Mouse (Mus musculus) T-helper 2 cell (primary cell): ENCODE data around the gene Fastk.

Source experiments
- in situ Hi-C: fragments of 300-600 bp; cut with MboI, MseI; formaldehyde crosslinking; loops from one replicate; pipeline ENCODE4 v1.15.1; 2025; ENCODE audit warnings: high pct_unique_total_duplicates

Fastk gene

DNA sequence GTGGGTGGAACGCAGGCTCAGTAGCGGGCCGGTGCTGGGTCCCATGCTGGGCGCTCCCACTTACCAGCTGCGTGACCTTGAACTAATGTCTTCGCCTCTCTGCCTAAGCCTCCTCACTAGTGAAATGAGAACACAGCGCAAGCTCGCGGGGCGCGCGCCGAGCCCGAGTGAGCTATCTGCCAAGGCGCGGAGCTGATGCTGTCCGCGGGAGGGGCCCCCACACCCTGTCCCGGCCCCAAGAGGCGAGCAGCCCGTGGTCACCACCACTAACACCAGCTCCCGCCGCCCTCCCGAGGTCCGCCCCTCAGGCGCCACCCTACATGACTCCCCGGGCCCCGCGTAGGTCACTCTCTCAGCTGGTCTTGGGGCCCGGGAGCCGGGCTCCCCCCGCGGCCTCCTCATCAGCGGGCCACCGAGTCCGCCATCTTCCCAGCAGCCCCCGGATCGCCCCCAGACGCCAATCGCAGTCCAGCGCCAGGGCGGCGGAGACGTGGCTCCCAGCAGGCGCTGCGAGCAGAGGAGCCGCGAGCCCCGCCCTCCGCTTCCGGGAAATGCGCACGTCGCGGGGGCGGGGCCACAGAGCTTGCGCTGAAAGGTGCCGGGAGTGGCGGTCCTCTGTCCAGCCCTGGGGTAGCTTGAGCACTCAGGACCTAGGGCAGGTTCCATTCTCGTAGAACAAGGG lies at the start of gene Fastk:
Fastk (minus strand) TSS at position 542 of the 682 bp plus-strand sequence.
- in situ Hi-C loops: no loop called here

DNA sequence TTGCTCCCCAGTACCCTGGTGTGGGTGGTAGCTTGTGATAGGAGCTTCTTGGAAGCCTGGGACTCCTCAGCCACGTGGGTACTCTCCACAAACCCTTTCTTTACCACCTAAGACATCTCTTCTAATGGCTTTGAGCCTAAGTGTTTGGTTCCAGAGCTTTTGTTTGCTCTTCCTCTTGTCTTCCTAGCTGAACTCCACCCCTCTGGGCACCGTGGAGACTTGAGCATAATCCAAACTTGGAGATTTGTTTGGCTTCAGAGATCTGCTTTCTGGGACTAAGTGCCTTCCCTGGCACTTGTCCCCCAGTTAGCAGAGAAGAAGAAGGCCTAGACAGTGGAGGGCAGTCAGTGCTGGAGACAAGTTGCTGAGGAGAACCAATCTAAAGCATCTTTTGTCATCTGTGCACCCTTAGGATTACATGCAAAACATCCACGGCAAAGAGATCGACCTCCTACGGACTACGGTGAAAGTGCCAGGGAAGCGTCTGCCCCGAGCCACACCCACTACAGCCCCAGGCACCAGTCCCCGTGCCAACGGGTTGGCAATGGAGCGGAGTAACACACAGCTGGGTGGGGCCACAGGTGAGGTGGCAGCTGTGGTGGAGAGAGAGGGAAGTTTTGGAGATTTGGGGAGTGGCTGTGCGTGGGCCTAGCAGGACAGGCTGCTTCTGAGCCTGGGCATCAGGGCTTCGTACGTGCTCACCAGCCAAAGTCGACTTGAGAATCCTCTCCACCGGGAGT lies 47.6 kb upstream of the Fastk start:
- in situ Hi-C loops: no loop called here

DNA sequence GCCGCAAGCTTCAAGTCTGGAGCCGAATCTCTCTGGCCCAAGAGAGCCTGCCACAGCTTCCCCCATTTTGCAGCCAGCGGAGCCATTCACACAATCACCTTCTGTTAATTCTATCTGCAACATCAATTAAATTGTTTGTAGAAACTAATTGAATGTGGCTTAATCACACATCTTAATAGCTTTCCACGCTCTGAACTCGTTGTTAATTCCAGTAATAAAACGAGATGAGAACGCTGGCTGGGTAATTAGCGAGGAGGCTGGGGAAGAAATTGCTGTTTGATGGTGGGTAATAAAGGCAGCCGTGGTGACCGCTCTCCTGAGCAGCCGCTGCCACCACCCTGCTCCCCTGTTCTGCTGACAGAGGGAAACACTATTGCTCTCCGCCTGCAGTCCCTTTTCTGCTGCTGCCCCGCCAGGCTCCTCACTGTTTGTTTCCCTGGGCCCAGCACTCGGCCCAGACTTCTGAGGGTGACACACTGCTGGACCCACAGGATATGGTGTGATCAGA lies 45.4 kb upstream of the Fastk start:
- in situ Hi-C loops: no loop called here

DNA sequence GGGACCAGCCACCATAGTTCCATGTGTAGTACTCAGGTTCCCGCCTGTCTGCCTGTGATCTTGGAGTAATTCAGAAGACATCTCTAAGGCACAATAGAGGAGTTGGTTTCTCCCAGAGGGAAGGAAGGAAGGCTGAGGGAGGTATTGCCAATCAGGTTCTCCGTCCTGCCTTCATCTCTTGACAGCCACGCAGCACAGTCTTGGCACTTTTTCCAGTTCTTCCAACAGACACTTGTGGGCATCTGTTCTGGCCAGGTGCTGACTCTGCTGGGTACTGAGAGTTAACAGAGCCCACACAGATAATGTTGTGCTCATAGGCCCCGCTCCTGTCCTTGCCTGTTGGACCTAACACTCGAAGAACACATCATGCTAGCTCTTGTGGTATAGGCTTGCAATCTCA lies 41.7 kb upstream of the Fastk start:
- in situ Hi-C loops: no loop called here

DNA sequence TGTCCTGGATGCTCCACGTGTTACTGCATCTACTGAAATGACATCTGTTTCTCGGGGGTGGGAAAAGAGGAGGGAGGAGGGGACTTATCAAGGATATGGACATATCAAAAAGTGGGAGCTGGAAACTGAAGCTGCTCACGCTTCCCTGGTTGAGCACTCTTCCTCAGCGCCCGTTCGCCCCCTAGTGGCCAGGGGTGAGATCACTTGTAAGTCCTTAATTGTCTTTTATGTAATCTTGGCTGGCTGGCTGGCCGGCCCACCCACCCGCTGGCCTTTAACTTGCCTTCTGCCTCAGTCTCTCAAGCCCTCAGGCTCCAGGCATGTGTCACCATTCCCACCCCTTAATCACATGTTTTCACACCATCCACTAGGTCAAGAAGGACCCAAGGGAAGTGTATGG lies 41.0 kb upstream of the Fastk start:
- in situ Hi-C loops: no loop called here

DNA sequence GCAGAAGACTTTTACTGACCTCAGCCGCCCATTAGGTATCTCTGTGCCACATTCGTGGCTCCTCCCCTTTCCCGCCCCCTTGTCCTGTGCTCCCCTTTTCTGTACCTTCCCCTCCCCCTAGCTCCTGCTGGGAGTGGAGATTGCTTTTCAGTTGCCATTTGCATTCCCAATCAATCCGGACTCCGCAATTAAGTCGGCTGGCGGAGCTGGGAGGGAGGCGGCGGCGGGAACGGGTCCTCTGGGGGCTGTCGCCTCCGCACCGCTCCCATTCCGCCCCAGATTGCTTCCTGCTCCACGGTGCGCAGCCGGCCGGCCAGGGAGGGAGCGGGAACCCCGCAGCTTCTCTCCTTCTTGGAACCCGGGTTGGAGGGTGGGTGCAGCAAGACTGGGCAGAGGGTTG lies 39.9 kb upstream of the Fastk start:
- in situ Hi-C loops: no loop called here

DNA sequence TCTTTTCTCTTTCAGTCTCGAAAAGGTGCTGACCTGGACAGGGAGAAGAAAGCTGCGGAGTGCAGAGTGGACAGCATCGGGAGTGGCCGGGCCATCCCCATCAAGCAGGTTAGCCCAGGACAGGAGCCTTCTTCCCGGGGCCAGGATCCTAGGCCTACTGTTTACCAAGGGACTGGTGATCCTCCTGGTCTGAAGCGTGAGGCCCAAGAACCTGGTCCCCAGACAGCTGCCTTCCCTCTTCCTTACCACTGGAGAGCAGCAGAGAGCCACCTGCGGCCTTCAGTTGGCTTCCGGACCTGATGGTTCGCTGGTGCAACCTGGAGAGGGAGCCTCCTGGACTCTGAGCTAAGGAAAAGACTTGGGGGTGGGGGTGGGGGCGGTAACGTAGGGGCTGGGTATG lies 38.2 kb upstream of the Fastk start:
- in situ Hi-C loops: no loop called here

DNA sequence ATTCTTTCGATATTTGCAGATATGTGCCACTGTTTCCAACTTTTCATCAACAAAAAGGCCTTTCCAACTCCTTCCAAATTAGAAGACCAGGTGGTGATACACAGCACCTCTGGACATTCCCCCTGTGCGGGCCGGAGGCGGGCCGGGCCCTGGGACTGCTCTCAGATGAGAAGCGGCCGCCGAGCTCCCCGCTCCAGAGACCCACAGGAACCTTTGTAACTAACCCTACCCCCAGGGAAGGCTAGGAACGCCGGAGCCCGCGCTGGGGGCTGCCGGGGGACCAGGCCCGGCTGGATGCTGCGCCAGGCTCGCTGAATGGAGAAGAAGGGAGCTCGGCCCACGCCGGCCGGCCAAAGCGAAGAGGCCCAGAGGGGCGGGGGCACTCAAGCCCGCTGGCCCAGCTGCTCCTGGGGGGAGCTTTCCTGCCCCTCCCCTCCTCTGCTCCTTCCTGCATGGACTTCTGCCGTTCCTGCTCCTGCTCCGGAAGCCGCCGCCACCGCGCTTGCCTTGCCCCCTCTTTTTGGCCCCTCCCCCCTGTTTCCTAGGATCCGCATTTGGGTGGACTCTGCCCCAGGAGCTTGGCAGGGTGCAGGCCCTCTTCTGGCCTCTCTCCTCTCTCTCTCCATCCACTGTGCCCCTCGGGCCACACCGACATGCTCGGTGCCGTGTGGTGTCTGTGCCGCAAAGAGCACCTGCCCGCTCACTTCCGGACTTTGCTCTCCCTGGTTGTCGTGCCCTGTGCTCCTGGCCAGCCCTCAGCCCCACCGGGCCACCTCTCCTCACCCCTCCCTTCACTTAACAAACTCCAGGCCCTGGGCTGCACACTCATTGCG lies 37.4 kb upstream of the Fastk start:
- in situ Hi-C loops: no loop called here

DNA sequence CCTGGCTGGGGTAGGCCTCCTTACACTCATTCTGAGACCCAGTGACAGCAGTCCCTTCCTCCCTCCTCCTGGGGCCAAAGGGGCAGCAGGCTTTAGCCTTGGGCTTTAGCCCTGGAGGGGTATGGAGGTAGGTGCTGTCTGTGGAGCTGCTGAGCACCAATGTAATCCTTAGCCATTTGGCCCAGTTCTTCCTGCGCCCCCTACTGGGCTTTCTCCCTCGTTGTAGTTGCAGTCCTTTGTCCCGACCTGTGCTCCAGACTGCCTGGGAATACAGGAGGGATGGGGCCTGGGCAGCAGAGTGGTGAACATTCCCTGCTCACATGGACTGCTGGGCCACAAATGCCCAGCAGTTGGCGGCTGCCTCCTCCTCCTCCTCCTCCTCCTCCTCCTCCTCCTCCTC lies 36.6 kb upstream of the Fastk start:
- in situ Hi-C loops: no loop called here

DNA sequence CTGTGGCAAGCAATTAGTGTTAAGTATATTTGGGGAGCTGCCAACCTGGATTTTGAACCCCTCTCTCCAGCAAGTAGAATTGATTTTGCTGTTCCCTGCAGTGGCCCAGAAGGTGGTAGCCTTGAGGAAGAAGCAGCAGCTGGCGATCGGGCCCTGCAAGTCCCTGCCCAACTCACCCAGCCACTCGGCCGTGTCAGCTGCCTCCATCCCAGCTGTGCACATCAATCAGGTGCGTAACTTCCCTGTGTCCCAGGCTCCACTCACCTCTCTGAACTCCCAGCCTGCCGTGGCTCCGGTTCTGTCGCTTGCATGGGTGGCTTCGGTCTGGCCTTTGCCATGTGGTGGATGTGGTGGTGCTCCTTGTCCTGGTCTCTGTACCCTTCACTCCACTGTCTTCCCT lies 32.8 kb upstream of the Fastk start:
- in situ Hi-C loops: no loop called here

DNA sequence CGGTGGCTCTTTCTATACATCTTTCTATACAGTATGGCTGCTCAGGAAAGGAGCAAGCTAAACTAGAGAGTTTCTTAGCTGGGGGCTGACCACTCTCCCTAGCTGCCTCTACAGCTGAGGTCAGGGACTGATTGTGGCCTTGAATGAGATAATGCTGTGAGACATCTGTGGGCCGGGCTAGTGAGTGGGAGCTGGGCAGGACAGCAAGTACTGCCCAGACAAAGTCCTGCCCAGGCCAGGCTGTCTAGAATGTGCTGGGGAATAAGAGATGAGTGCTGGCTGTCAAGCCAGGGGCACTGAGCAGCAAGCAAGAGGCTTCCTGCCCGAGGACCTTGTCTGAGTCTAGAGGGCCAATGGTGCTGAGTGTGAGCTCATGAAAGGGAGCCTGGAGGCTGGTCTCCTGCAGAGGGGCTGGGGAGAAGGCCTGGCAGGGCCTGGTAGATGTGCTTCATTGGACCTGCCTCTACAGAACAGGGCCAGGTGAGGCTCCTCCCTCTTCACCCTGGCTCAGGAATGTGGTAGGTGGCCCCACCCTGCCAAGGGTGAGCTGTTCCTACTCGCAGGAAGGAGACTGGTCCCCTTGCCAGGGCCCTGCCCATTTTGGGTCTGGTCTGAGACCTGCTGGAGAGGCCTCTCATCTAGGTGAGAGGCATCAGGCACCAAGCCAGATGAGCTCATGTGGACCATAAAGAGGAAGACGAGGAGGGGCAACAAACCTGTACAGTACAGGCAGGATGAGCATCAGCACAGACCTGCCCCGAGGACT lies 30.6 kb upstream of the Fastk start:
- in situ Hi-C loops: no loop called here

DNA sequence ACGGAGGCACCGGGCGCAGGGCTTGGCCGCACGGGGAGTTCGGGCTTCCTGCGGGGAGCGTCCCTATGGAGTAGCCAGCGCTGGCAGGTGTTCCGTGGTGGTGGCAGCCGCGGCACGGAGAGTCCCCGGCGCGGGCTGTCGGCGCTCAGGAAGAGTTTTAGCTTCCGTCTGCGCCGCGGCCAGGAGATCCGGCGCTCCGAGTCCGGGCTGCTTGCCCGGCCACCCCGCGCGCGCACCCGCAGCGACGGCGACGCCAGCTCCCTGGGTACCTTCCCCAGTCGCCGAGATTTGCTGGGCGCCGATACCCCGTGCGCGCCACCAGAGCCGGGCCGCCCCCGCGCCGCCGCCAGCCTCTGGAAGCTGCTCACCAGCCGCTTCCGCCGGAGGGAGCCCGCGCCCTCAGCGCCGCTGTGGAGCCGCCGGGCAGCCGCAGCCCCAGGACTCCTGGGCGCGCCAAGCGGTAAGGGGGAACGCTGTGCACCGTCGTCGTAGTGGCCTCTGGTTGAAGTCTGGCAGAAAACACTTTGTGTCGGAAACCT lies 29.7 kb upstream of the Fastk start:
- in situ Hi-C loops: no loop called here

DNA sequence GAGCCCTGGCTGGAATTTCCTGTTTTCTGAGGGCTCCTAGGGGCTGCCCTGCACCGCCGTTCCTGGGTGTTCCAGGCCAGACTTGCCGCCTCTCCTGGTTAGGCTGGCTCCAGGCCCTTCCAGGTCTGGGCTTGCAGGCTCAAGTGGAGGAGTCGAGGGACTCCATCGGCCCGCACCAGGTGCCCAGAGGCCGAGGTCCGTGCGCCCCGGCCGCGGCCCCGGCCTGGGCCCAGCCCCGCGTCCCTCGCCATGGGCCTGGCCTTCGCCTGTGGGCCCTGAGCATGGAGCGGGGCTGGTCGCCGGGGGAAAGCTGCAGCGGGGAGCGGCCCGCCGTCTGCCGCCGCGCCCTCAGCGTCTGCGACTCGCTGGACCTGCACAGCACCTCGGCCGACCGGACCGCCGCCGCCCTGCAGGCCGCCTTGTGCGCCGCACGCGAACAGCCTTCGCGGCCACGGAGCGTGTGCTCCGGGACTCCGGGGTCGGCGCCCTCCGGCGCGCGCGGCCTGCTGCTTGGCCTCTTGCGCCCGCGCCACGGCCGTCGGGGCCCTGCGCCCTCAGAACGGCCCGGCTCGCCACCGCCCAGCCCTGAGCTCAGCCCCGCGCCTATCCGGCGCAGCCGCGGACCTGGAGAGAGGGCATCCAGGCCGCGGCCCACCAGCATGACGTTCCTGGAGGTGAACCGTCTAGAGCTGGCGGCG lies 29.1 kb upstream of the Fastk start:
- in situ Hi-C loops: no loop called here

DNA sequence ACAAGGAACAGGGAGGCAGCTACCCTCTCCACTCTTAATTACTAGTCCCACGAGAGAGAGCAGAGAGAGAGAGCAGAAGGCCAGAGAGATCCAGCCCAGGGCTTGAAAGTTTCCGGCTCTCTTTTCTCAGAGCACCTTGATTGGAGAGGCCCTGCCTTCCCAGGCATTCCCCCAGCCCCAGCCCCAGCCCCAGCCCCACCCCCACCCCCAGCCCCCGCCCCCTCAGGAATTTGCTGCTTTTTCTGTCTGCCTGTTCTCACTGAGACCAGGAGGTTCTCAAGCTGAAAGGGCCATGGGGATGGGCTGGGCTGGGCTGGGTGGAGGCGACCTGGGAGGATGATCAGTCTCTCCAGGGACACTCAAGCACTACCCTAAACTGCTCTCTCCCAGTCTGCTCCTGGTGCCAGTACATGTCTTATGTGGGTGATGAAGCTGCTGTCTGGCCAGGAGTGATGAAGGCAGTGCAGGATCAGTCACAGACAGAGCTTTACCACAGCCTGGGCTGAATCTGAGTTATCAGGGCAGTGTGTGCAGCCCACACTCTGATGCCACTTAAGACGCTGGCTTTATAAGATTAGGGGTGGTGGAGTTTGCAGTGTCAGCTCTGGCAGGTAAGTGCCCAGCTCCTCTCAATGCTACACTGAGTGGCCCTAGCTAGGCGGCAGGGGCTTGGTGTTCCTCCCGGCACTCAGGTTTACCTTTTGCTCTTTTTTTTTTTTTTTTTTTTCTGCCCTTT lies 28.0 kb upstream of the Fastk start:
- in situ Hi-C loops: no loop called here

DNA sequence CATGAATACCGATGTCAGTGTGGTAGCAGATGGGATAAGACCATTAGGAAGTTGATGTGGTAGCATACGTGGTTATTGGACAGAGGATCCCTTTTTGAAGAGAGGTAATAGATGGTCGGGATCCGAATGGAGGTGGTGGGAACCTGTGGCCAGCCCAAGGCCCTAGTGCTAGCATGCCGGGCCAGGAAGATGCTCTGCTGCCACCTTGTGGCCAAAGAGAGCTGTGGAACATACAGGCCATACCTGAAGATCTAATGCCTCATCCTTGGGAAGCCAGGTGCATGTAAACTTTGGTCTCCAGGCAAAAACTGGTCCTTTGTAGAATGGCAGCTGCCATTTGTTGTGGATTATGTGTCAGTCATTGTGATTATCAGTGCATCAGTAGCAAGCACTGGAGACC lies 25.5 kb upstream of the Fastk start:
- in situ Hi-C loops: no loop called here

DNA sequence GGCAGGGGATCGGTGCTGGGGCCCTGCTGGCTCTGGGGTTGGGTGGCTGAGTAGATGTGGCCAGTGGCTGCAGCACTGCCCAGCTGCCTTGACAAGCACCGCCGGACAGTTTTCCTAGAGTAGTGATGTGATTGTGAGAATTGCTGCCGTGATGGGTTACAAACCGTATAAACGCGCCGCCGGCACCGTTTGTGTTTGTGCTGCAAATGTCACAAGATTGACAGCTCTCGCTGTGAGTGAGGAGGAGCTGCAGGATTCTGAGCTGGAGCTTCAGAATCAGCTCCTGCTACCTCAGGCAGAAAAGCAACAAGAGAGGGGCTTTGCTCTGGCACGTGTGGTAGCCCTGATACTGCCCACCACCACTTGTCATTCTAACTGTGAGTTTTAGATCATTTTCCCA lies 21.7 kb upstream of the Fastk start:
- in situ Hi-C loops: no loop called here

DNA sequence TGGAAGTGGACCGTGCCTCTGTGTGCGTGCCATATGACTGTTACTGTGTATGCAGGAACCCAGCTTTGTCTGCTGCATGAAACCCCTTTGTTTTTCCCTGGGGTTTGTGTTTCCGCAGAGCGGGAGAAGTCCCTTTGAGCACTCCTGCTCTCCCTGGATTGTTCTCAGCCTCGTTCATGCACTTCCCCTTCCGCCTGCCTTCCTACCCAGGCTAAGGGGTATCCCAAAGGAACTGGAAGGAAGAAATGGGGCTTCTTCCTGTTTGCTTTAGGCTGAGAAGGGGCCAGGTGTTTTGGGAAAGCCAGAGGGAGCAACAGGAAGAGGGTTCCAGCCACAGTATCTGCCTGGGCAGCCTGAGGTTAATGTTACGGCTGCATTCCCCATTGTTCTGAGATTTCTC lies 10.5 kb upstream of the Fastk start:
- in situ Hi-C loops: no loop called here

DNA sequence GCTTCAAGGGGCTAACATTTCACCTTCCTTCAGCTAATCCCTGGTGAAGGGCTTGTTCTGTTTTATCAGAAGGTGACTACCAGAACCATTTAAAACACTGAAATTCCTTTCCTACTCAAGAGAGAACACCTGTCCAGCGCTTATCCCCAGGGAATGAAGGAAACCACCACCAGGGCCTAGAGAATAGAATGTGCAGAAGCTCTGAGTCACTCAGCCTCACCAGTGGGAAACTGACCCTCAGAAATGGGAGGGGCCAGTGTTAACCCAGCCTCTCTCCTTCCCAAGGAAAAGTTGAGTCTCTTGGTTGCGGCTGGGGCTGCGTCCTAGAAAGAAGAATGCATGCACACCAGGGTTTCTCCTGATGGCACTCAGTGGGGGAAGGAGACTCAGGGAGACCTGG lies 10.0 kb upstream of the Fastk start:
- in situ Hi-C loops: no loop called here

DNA sequence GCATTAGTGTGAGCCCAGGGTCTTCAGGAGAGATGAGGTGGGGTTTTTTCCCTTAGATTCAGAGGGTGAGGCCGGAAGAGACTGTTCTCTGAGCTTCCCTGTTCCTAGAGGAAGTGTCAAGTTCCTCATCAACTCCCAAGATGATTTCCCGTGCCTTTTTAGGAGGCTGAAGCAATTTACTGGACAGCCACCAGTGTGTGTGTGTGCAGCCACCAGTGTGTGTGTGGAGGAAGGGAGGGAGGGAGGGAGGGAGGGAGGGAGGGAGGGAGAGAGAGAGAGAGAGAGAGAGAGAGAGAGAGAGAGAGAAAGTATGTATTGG lies 8.9 kb upstream of the Fastk start:
- in situ Hi-C loops: loop anchor here (5.0 kb wide), 1 partner anchor 62 kb away; the partner anchor contains the start of genes Abcb8 and Atg9b
